ENCODE assay signal across 8 mouse cellular contexts in the genomic region with DNA sequence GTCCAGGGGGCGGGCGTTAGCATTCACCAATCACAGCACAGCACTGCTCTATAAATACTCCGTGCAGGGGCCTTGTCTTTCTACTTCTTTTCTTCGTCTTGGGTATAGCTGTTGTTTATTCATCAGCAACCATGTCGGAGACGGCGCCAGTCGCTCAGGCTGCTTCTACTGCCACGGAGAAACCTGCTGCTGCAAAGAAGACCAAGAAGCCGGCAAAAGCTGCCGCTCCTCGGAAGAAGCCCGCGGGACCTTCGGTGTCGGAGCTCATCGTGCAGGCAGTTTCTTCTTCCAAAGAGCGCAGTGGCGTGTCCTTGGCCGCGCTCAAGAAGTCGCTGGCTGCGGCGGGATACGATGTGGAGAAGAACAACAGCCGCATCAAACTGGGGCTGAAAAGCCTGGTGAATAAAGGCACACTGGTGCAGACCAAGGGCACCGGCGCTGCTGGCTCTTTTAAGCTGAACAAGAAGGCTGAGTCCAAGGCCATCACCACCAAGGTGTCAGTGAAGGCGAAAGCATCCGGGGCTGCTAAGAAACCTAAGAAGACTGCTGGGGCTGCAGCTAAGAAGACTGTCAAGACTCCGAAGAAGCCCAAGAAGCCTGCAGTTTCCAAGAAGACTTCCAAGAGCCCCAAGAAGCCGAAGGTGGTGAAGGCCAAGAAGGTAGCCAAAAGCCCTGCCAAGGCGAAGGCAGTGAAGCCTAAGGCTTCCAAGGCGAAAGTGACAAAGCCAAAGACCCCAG. TPM values are rescaled to one million over a fixed set of nuclear protein-coding genes. Genes with fewer than 3 reads are reported as not detected.
DNase-seq lines count a peak whose midpoint lies in the region; ATAC-seq and TF ChIP-seq lines count a peak whose summit lies in the region.

TSS of gene Hist1h1a (plus strand) at position 81 of the 738 bp plus-strand sequence.

- H3K9ac ChIP-seq in forebrain, embryonic 14.5 days (ENCODE audit: low read length), result peak within 1 kb of the TSS; percentile 76
- H3K9ac ChIP-seq in lung, embryonic 15.5 days, result peak within 1 kb of the TSS; percentile 59

- H3K36me3 ChIP-seq in E14TG2a.4 (ENCODE audit: insufficient read depth, low read length), result no peaks in the 10 kb centered on the region
- no peaks in the 10 kb centered on the region for H3K36me3 ChIP-seq in forebrain, embryonic 14.5 days (ENCODE audit: control insufficient read depth, insufficient read depth, low read length)
- H3K36me3 ChIP-seq in lung, embryonic 15.5 days, result no peaks in the 10 kb centered on the region

- WGBS in forebrain, embryonic 14.5 days, result 3% methylated on average over 34 of the region's 34 CpGs
- 1% methylated on average over 34 of the region's 34 CpGs for WGBS in lung, embryonic 15.5 days
- WGBS in olfactory bulb, adult 2 months, result 2% methylated on average over 34 of the region's 34 CpGs

- no peaks in the 10 kb centered on the region for H3K27me3 ChIP-seq in E14TG2a.4 (ENCODE audit: insufficient read depth, low read length)
- H3K27me3 ChIP-seq in forebrain, embryonic 14.5 days (replicated peaks; ENCODE audit: control insufficient read depth, insufficient read depth, low read length), result no peaks in the 10 kb centered on the region
- H3K27me3 ChIP-seq in lung, embryonic 15.5 days, result no peaks in the 10 kb centered on the region

- H3K4me2 ChIP-seq in forebrain, embryonic 14.5 days (ENCODE audit: low read length), result peak within 1 kb of the TSS; percentile 89
- H3K4me2 ChIP-seq in lung, embryonic 15.5 days, result peak within 1 kb of the TSS; percentile 62

- peak; percentile 77 for TF ChIP-seq POLR2A in olfactory bulb, adult 2 months (IDR thresholded peaks at IDR 0.05; ENCODE audit: insufficient read depth, low read depth, low read length)

- H3K27ac ChIP-seq in forebrain, embryonic 14.5 days (ENCODE audit: low read depth, low read length), result peak within 1 kb of the TSS; percentile 89
- peak within 1 kb of the TSS; percentile 97 for H3K27ac ChIP-seq in lung, embryonic 15.5 days
- peak within 1 kb of the TSS; percentile 79 for H3K27ac ChIP-seq in olfactory bulb, adult 2 months (ENCODE audit: insufficient read depth, low read depth, low read length)

- intact Hi-C loops in heart, postnatal 14 days (cut with DNase I), result loop anchor here (5.0 kb wide), 1 partner anchor 1721 kb away; the partner anchor contains the start of genes Hist1h2ag, Hist1h2bj and Hist1h4i

- no peak for TF ChIP-seq CTCF in E14TG2a.4 (conservative IDR thresholded peaks at IDR 0.05; ENCODE audit: low read length)
- no peak for TF ChIP-seq CTCF in olfactory bulb, adult 2 months (IDR thresholded peaks at IDR 0.05; ENCODE audit: insufficient read depth, low read depth, low read length)

- DNase-seq in c-Kit-positive CD71-positive TER-119-positive erythroid progenitor cells, embryonic 14.5 days (ENCODE audit: low spot score), result peak; percentile 96
- DNase-seq in forebrain, embryonic 14.5 days (ENCODE audit: low spot score), result peak; percentile 97
- DNase-seq in heart, postnatal 14 days, result peak; percentile 77 to 79
- DNase-seq in layer of hippocampus, adult 18-20 months (ENCODE audit: low spot score in 2 of 2), result peak; percentile 63 to 84
- peak; percentile 98 for DNase-seq in thymus, postnatal 0 days (ENCODE audit: low spot score)

- peak; percentile 71 for ATAC-seq in forebrain, embryonic 14.5 days
- peak; percentile 72 for ATAC-seq in lung, embryonic 15.5 days (ENCODE audit: borderline replicate concordance, extremely low read depth, low FRiP score, low TSS enrichment)

- H3K4me1 ChIP-seq in E14TG2a.4 (replicated peaks; ENCODE audit: low read depth, low read length), result peaks cover 40% of the 10 kb centered on the region
- H3K4me1 ChIP-seq in forebrain, embryonic 14.5 days (ENCODE audit: control insufficient read depth, insufficient read depth, low read length), result peaks cover 27% of the 10 kb centered on the region
- H3K4me1 ChIP-seq in lung, embryonic 15.5 days, result peaks cover 29% of the 10 kb centered on the region
- peaks cover 3% of the 10 kb centered on the region; the same call in 1 of the 2 replicates for H3K4me1 ChIP-seq in olfactory bulb, adult 2 months (ENCODE audit: control insufficient read depth, insufficient read depth, low read length)

- no peaks in the 10 kb centered on the region for H3K9me3 ChIP-seq in E14TG2a.4 (ENCODE audit: low read length)
- H3K9me3 ChIP-seq in forebrain, embryonic 14.5 days (replicated peaks; ENCODE audit: control insufficient read depth, low read length), result no peaks in the 10 kb centered on the region
- H3K9me3 ChIP-seq in lung, embryonic 15.5 days, result no peaks in the 10 kb centered on the region

- H3K4me3 ChIP-seq in E14TG2a.4 (replicated peaks; ENCODE audit: low read length), result peak within 1 kb of the TSS; percentile 79
- H3K4me3 ChIP-seq in forebrain, embryonic 14.5 days (ENCODE audit: low read depth, low read length), result peak within 1 kb of the TSS; percentile 53
- H3K4me3 ChIP-seq in lung, embryonic 15.5 days, result peak within 1 kb of the TSS; percentile 44
- H3K4me3 ChIP-seq in olfactory bulb, adult 2 months (ENCODE audit: insufficient read depth, low read depth, low read length), result peak within 1 kb of the TSS; percentile 53

RNA-seq across cellular contexts. Expression of gene Hist1h1a, which starts in this region (rescaled TPM):
- polyA plus RNA-seq in forebrain, embryonic 14.5 days (2014; fragmentation: Nextera tagmentation; extraction: Ambion mirVana), result 2.3 and 2.4 TPM in 2 replicates
- total RNA-seq in heart, postnatal 14 days (2021), result 10 to 100 TPM; 28.9 to 69.7 TPM
- 10 to 100 TPM; 15.7 to 16.5 TPM for total RNA-seq in layer of hippocampus, adult 18-20 months (2021)
- 3.3 and 3.9 TPM in 2 replicates for polyA plus RNA-seq in lung, embryonic 15.5 days (2015; fragmentation: Nextera tagmentation; extraction: Ambion mirVana)
- not detected in 2 replicates for polyA plus RNA-seq in olfactory bulb, adult 2 months (2012; ENCODE audit: insufficient read depth, insufficient read length, low replicate concordance, missing spikeins)
- 15.8 and 27.4 TPM in 2 replicates for polyA plus RNA-seq in thymus, postnatal 0 days (2015; fragmentation: Nextera tagmentation; extraction: Ambion mirVana)

Comparison
In these comparisons a context has a peak if more than half of its experiments do, and no peak if none do; other contexts are left out.
1. Peak in every context shown above with its lines: DNase-seq, ATAC-seq, H3K4me3 ChIP-seq and H3K27ac ChIP-seq.